ENCODE assay signal across 22 mouse cellular contexts in genomic region chr11:84518261-84518660, GRCm38 (mm10). TPM values are rescaled to one million over a fixed set of nuclear protein-coding genes. Genes with fewer than 3 reads are reported as not detected.
DNase-seq lines count a peak whose midpoint lies in the region; ATAC-seq and TF ChIP-seq lines count a peak whose summit lies in the region.
"Had no signal": no experiment of that assay in that cellular context is flagged by ENCODE, and none has a peak within 500 bp of the region (broad histone marks: within the 10 kb centered on the region; RNA-seq: fewer than 3 reads in every experiment).

No protein-coding gene starts in this region.

- peaks cover 10% of the 10 kb centered on the region for H3K4me1 ChIP-seq in heart, embryonic 12.5 days (replicated peaks)
- peaks cover 8% of the 10 kb centered on the region for H3K4me1 ChIP-seq in hindbrain, embryonic 12.5 days
- H3K4me1 ChIP-seq in hindbrain, postnatal 0 days (ENCODE audit: insufficient read depth, low read length) = peaks cover 4% of the 10 kb centered on the region; the same call in 1 of the 2 replicates
- H3K4me1 ChIP-seq in midbrain, embryonic 16.5 days (ENCODE audit: control insufficient read depth, insufficient read depth, low read length) = peaks cover 9% of the 10 kb centered on the region; the same call in 1 of the 2 replicates

- WGBS in heart, embryonic 12.5 days = 67% methylated on average over 5 of the region's 5 CpGs
- 31% methylated on average over 5 of the region's 5 CpGs for WGBS in hindbrain, embryonic 12.5 days
- 39% methylated on average over 5 of the region's 5 CpGs for WGBS in hindbrain, postnatal 0 days
- 30% methylated on average over 5 of the region's 5 CpGs for WGBS in midbrain, embryonic 16.5 days

- H3K27me3 ChIP-seq in heart, embryonic 12.5 days (replicated peaks) = peaks cover 81% of the 10 kb centered on the region
- peaks cover 72% of the 10 kb centered on the region for H3K27me3 ChIP-seq in hindbrain, embryonic 12.5 days
- H3K27me3 ChIP-seq in hindbrain, postnatal 0 days (ENCODE audit: insufficient read depth, low read length) = peaks cover 36% of the 10 kb centered on the region
- H3K27me3 ChIP-seq in midbrain, embryonic 16.5 days (ENCODE audit: control insufficient read depth, insufficient read depth, low read depth, low read length) = peaks cover 41% of the 10 kb centered on the region

- peak; percentile 29 for DNase-seq in heart, adult 11 months
- no peak for DNase-seq in hindbrain, postnatal 0 days (ENCODE audit: low spot score)
- no peak for DNase-seq in left cerebral cortex, adult 11 months (ENCODE audit: low spot score)
- no peak for DNase-seq in layer of hippocampus, adult 11-12 months (ENCODE audit: low spot score)
- DNase-seq in adrenal gland, adult 2 months = no peak
- DNase-seq: gastrocnemius, adult 2 months; heart, postnatal 14 days; kidney, postnatal 10 days; liver, postnatal 0 days; thymus, adult 18-20 months; thymus, postnatal 4 days had no signal

- H3K27ac ChIP-seq in heart, embryonic 12.5 days (ENCODE audit: poor library complexity, severe bottlenecking) = no peak overlapping the region
- H3K27ac ChIP-seq in hindbrain, embryonic 12.5 days = no peak overlapping the region
- no peak overlapping the region for H3K27ac ChIP-seq in hindbrain, postnatal 0 days
- no peak overlapping the region; the same call in 1 of the 2 replicates for H3K27ac ChIP-seq in midbrain, embryonic 16.5 days (ENCODE audit: low read length)
- H3K27ac ChIP-seq: gastrocnemius, adult 2 months; heart, embryonic 13.5 days; limb, embryonic 12.5 days; macrophage had no signal

- no peak overlapping the region for H3K9ac ChIP-seq in heart, embryonic 12.5 days
- H3K9ac ChIP-seq in hindbrain, embryonic 12.5 days = 0 out of 2 replicates have a peak overlapping the region, but pooled peaks have one; percentile 84
- H3K9ac ChIP-seq in hindbrain, postnatal 0 days (replicated peaks; ENCODE audit: low read length) = no peak overlapping the region
- no peak overlapping the region for H3K9ac ChIP-seq in midbrain, embryonic 16.5 days (ENCODE audit: low read depth, low read length)
- H3K9ac ChIP-seq: heart, embryonic 13.5 days; limb, embryonic 12.5 days; liver, postnatal 0 days had no signal

- H3K4me2 ChIP-seq in heart, embryonic 12.5 days = no peak overlapping the region
- H3K4me2 ChIP-seq in hindbrain, embryonic 12.5 days (replicated peaks) = peak overlapping the region; percentile 66
- peak overlapping the region; percentile 68 for H3K4me2 ChIP-seq in hindbrain, postnatal 0 days (ENCODE audit: low read depth, low read length)
- H3K4me2 ChIP-seq in midbrain, embryonic 16.5 days (ENCODE audit: low read length) = peak overlapping the region; percentile 58
- H3K4me2 ChIP-seq: heart, embryonic 13.5 days; limb, embryonic 12.5 days; liver, embryonic 11.5 days had no signal

- H3K4me3 ChIP-seq in heart, embryonic 12.5 days = no peak overlapping the region
- H3K4me3 ChIP-seq in hindbrain, embryonic 12.5 days = peak overlapping the region; percentile 51
- peak overlapping the region; percentile 56 for H3K4me3 ChIP-seq in hindbrain, postnatal 0 days (ENCODE audit: low read length)
- peak overlapping the region; percentile 55 for H3K4me3 ChIP-seq in midbrain, embryonic 16.5 days (ENCODE audit: low read depth, low read length)
- H3K4me3 ChIP-seq: gastrocnemius, adult 2 months; heart, embryonic 13.5 days; limb, embryonic 12.5 days had no signal

- ATAC-seq in heart, embryonic 12.5 days (ENCODE audit: insufficient number of reproducible peaks, low FRiP score) = no peak
- no peak for ATAC-seq in hindbrain, embryonic 12.5 days (ENCODE audit: low FRiP score)
- ATAC-seq in hindbrain, postnatal 0 days = no peak
- no peak for ATAC-seq in midbrain, embryonic 16.5 days
- ATAC-seq: forebrain, embryonic 14.5 days; inflammation-experienced regulatory T-cells, adult 6 months; liver, postnatal 0 days; lung, postnatal 0 days had no signal

- TF ChIP-seq CTCF in hindbrain, postnatal 0 days (IDR thresholded peaks at IDR 0.05; ENCODE audit: low read depth) = no peak

- no peaks in the 10 kb centered on the region for H3K36me3 ChIP-seq in heart, embryonic 12.5 days
- H3K36me3 ChIP-seq in hindbrain, embryonic 12.5 days = peaks cover 3% of the 10 kb centered on the region; the same call in 1 of the 2 replicates
- no peaks in the 10 kb centered on the region for H3K36me3 ChIP-seq in hindbrain, postnatal 0 days (ENCODE audit: insufficient read depth, low read length)
- H3K36me3 ChIP-seq in midbrain, embryonic 16.5 days (ENCODE audit: control insufficient read depth, insufficient read depth, low read length) = no peaks in the 10 kb centered on the region
- H3K36me3 ChIP-seq: heart, embryonic 13.5 days; limb, embryonic 12.5 days had no signal

- H3K9me3 ChIP-seq in heart, embryonic 12.5 days (replicated peaks) = no peaks in the 10 kb centered on the region
- H3K9me3 ChIP-seq in hindbrain, embryonic 12.5 days (replicated peaks) = no peaks in the 10 kb centered on the region
- H3K9me3 ChIP-seq in hindbrain, postnatal 0 days (ENCODE audit: low read length) = no peaks in the 10 kb centered on the region
- no peaks in the 10 kb centered on the region for H3K9me3 ChIP-seq in midbrain, embryonic 16.5 days (replicated peaks; ENCODE audit: control insufficient read depth, low read length, poor library complexity, severe bottlenecking)
- H3K9me3 ChIP-seq: heart, embryonic 13.5 days had no signal

RNA-seq across cellular contexts. Expression of gene Aatf, which starts 4.9 kb away (rescaled TPM):
- 28.6 and 29.4 TPM in 2 replicates for polyA plus RNA-seq in heart, embryonic 12.5 days (2016; fragmentation: Nextera tagmentation; extraction: Ambion mirVana)
- polyA plus RNA-seq in hindbrain, embryonic 12.5 days (2016; fragmentation: Nextera tagmentation; extraction: Ambion mirVana) = 53.2 and 55.6 TPM in 2 replicates
- 17.2 and 36.0 TPM in 2 replicates for total RNA-seq in hindbrain, postnatal 0 days (2014; rRNA removed)
- polyA plus RNA-seq in hindbrain, postnatal 0 days (2015; fragmentation: Nextera tagmentation; extraction: Ambion mirVana) = 42.7 and 44.4 TPM in 2 replicates
- 49.8 and 53.8 TPM in 2 replicates for polyA plus RNA-seq in midbrain, embryonic 16.5 days (2015; fragmentation: Nextera tagmentation; extraction: Ambion mirVana)
- 10 to 100 TPM; 21.1 to 24.8 TPM for total RNA-seq in adrenal gland, adult 2 months (2021)
- polyA plus RNA-seq in adrenal gland, adult 2 months (2012; rRNA removed) = 4.1 and 7.2 TPM in 2 replicates

RNA-seq across cellular contexts. Expression of gene Lhx1, which starts 7.1 kb away (rescaled TPM):
- 0.05 TPM in 2 replicates for polyA plus RNA-seq in heart, embryonic 12.5 days (2016; fragmentation: Nextera tagmentation; extraction: Ambion mirVana)
- polyA plus RNA-seq in hindbrain, embryonic 12.5 days (2016; fragmentation: Nextera tagmentation; extraction: Ambion mirVana) = 65.0 and 68.8 TPM in 2 replicates
- 49.7 and 52.0 TPM in 2 replicates for total RNA-seq in hindbrain, postnatal 0 days (2014; rRNA removed)
- polyA plus RNA-seq in hindbrain, postnatal 0 days (2015; fragmentation: Nextera tagmentation; extraction: Ambion mirVana) = 28.9 and 32.0 TPM in 2 replicates
- 25.3 and 30.0 TPM in 2 replicates for polyA plus RNA-seq in midbrain, embryonic 16.5 days (2015; fragmentation: Nextera tagmentation; extraction: Ambion mirVana)
- total RNA-seq in adrenal gland, adult 2 months (2021) = not detected
- not detected in 2 replicates for polyA plus RNA-seq in adrenal gland, adult 2 months (2012; rRNA removed)
- total RNA-seq: gastrocnemius, adult 2 months; gastrocnemius, postnatal 4 days; heart, postnatal 14 days had no signal
- polyA plus RNA-seq: heart, embryonic 13.5 days; inflammation-experienced regulatory T-cells, adult 6 months; limb, embryonic 12.5 days; macrophage had no signal

Comparison
In these comparisons a context has a peak if more than half of its experiments do, and no peak if none do; other contexts are left out.
1. RNA of gene Lhx1, which starts 7.1 kb away (polyA plus RNA-seq): 65.0 to 68.8 TPM in hindbrain, embryonic 12.5 days, 28.9 to 32.0 TPM in hindbrain, postnatal 0 days and 25.3 to 30.0 TPM in midbrain, embryonic 16.5 days; 0.05 TPM in heart, embryonic 12.5 days and not detected in adrenal gland, adult 2 months; every median in the first group is over 10 times any median in the second.